Mouse (Mus musculus): ENCODE measurements around the gene Tmprss4.

DNA sequence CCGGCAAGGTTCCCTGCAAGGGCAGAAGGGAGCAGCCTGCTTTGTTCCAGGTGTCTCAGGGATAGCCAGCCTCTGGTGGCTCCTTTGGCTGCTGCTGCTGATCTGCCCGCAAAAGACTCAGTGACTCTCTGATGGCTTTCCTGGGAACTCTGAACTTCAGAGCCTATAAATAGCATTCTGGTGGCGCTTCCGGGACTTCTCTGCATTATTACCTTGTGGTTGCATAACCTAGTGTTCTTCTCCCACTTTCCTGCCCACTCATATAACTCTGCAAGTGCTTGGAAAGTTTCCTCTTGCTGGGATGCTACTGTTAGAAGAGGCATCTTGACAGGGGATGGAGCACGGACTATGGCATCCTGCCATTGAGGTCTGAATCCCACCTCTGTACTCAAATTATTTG lies 6.3 kb downstream of the Tmprss4 start:
- no peak for TF ChIP-seq CTCF (IDR thresholded peaks at IDR 0.05; ENCODE audit: borderline replicate concordance, extremely low read depth, insufficient read depth, insufficient read length)
- TF ChIP-seq POLR2A (IDR thresholded peaks at IDR 0.05; ENCODE audit: borderline replicate concordance, extremely low read depth, insufficient read depth, insufficient read length, poor library complexity, severe bottlenecking) = no peak
